Mouse (Mus musculus): ENCODE data around the gene Gm11020.
"Not testable (repeated sequence)": the region's sequence is repeated elsewhere in the genome, so short reads cannot be mapped to it uniquely, and the experiment has no call there.

- TF ChIP-seq POLR2A (IDR thresholded peaks at IDR 0.05; ENCODE audit: borderline replicate concordance, control insufficient read depth, low read depth, low read length); CTCF (IDR thresholded peaks at IDR 0.05; ENCODE audit: control insufficient read depth, insufficient read depth, low read length): not testable (repeated sequence)
Measured at GRCm38 (mm10) chr8:104293081-104293480, 28.3 kb upstream of the Gm11020 start, which contains the start of gene Cmtm2a.
